Mouse (Mus musculus) heart, embryonic 11.5 days (tissue): ENCODE data around the gene Lnx2. TPM values are rescaled to one million over a fixed set of nuclear protein-coding genes. Genes with fewer than 3 reads are reported as not detected.

ENCODE experiments used
- ATAC-seq: fragments of 200-750 bp; cut with Nextera tagmentation; replicated peaks from 2 replicates; pipeline ENCODE4 v1.8.0; 2017; ENCODE audit warnings: moderate library complexity; ENCODE audit not compliant: insufficient number of reproducible peaks, low FRiP score, low TSS enrichment
- H3K27ac ChIP-seq: fragments of 300-500 bp; sonication (generic); 2 replicates; pipeline ENCODE4 v1.5.1; 2014; ENCODE audit warnings: mild to moderate bottlenecking, low read depth, low read length
- H3K27me3 ChIP-seq: fragments of 300-500 bp; sonication (generic); 2 replicates; pipeline ENCODE4 v1.6.1; 2014; ENCODE audit warnings: mild to moderate bottlenecking, low read length, mixed read lengths; ENCODE audit not compliant: control insufficient read depth, insufficient read depth
- H3K36me3 ChIP-seq: fragments of 300-500 bp; sonication (generic); 2 replicates; pipeline ENCODE4 v1.6.1; 2014; ENCODE audit warnings: mild to moderate bottlenecking, low read length, moderate library complexity, mixed read lengths; ENCODE audit not compliant: control insufficient read depth, insufficient read depth
- H3K4me1 ChIP-seq: fragments of 300-500 bp; sonication (generic); 2 replicates; pipeline ENCODE4 v1.6.1; 2014; ENCODE audit warnings: low read length; ENCODE audit not compliant: control insufficient read depth, insufficient read depth
- H3K4me2 ChIP-seq: fragments of 300-500 bp; sonication (generic); 2 replicates; pipeline ENCODE4 v1.6.1; 2014; ENCODE audit warnings: mild to moderate bottlenecking, moderate library complexity
- H3K4me3 ChIP-seq: fragments of 300-500 bp; sonication (generic); 2 replicates; pipeline ENCODE4 v1.5.1; 2014; ENCODE audit warnings: low read depth, low read length
- H3K9ac ChIP-seq: fragments of 300-500 bp; sonication (generic); 2 replicates; pipeline ENCODE4 v1.6.1; 2014; ENCODE audit warnings: mild to moderate bottlenecking, low read depth, low read length, moderate library complexity
- H3K9me3 ChIP-seq: fragments of 300-500 bp; sonication (generic); replicated peaks from 2 replicates; pipeline ENCODE4 v1.6.1; 2016; ENCODE audit warnings: low read length; ENCODE audit not compliant: control insufficient read depth
- WGBS: fragments of 180-500 bp; shearing (Covaris S2); extraction: QIAGEN DNeasy Blood & Tissue Kit; methylation state at CpG from one replicate; pipeline ENCODE4 v1.1.7; 2014; ENCODE audit not compliant: insufficient replicate concordance; 5-methylcytosine and 5-hydroxymethylcytosine counted together
- polyA plus RNA-seq: library from polyadenylated mRNA; unstranded; fragments of >200 nt; fragmentation: Nextera tagmentation; extraction: Ambion mirVana; gene quantifications from 2 replicates; pipeline ENCODE4 v1.2.1, GENCODE M21; 2014

The Lnx2 gene
- polyA plus RNA-seq, 1 experiment from 2014 or later = 9.4 TPM

DNA sequence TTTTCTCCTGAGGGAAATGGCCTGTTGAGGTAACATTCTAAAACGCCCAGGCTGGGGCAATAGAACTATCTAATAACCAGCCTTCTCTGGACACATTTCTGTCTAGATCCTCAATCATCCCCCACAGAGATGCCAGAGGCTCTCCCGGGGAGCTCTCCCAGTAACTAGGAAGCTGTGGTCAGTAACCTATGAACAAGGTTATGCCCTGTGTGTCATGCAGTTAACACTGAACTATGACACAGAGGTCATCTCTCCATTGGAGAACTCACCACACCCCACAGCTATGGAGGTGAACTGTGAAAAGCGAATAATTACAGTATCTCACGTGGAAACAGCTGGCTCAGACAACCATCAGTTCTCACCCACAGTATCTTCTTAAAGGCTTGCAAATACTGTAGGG is 4.5 kb downstream of the Lnx2 start:
- no peak for ATAC-seq
- no peak overlapping the region for H3K27ac ChIP-seq
- H3K4me3 ChIP-seq = no peak overlapping the region
- H3K9ac ChIP-seq = no peak overlapping the region
- WGBS = 57% methylated on average over 4 of the region's 4 CpGs
- no peaks in the 10 kb centered on the region for H3K36me3 ChIP-seq
- no peaks in the 10 kb centered on the region for H3K27me3 ChIP-seq
- H3K9me3 ChIP-seq = no peaks in the 10 kb centered on the region
- H3K4me2 ChIP-seq = no peak overlapping the region
- H3K4me1 ChIP-seq = peaks cover 36% of the 10 kb centered on the region

DNA sequence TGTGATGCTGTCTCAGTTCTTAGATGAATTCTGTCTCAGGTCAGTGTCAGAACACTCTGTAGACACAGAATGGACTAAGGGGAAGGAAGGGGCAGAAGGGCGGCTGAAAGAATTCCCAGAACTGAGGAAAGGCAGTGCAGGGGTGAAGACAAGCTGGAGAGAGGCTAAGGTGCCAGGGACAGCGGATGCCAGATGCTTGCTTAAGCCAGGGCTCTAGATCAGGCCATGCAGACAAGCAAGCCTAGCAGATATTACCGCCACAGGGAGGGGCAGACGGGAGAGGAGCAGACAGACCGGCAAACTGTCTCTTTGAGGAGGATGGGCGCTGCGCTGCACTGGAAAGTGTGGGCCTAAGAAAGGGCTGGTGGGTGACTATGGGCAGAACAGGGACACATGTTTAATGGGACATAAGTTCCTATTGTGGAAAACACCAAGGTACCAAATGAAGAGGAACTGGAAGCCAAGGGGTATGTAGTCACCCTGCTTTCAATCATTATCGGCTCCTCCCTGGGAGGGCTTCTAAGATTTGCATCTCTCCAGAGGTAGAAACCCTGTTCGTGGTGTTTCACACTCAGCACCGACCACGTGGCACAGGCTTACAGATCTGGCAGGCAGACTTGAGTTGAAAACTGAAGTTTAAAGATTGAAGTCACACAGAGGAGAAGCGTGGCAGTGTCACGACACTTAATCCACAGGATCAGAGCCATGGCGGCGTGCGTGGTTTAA is 5.4 kb downstream of the Lnx2 start:
- Histone ChIP-seq H3K4me2 (no peak overlapping the region; the same call in 1 of the 2 replicates), H3K36me3 (no peaks in the 10 kb centered on the region), H3K4me1 (peaks cover 36% of the 10 kb centered on the region), H3K9me3 (no peaks in the 10 kb centered on the region), H3K27me3 (no peaks in the 10 kb centered on the region), H3K9ac (peak overlapping the region; percentile 28; the same call in 1 of the 2 replicates), H3K4me3 (no peak overlapping the region), H3K27ac (peak overlapping the region; percentile 2; the same call in 1 of the 2 replicates)
- no peak for ATAC-seq
- WGBS = 58% methylated on average over 16 of the region's 16 CpGs

DNA sequence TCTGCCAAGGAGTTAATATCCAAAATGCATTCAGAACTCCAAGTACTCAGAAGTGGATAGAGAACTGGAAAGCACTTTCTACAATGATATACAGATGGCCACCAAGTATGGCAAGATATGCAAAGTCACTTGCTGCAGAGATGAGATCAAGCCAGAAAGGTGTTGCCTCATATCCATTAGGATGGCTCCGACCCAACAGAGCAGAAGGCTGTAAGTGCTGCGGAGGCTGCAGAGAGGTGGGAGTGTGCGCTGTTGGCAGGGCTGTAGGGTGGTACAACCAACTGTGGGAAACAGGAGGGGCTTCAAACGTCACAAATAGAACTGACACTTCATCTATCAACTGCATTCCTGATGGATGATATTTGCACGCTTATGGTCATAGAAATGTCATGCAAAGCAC is 7.5 kb downstream of the Lnx2 start:
- Histone ChIP-seq H3K4me3 (no peak overlapping the region), H3K9me3 (no peaks in the 10 kb centered on the region), H3K4me2 (no peak overlapping the region), H3K4me1 (peaks cover 28% of the 10 kb centered on the region), H3K27me3 (no peaks in the 10 kb centered on the region), H3K27ac (no peak overlapping the region), H3K9ac (no peak overlapping the region), H3K36me3 (no peaks in the 10 kb centered on the region)
- WGBS = 58% methylated on average over 5 of the region's 5 CpGs
- ATAC-seq = no peak

DNA sequence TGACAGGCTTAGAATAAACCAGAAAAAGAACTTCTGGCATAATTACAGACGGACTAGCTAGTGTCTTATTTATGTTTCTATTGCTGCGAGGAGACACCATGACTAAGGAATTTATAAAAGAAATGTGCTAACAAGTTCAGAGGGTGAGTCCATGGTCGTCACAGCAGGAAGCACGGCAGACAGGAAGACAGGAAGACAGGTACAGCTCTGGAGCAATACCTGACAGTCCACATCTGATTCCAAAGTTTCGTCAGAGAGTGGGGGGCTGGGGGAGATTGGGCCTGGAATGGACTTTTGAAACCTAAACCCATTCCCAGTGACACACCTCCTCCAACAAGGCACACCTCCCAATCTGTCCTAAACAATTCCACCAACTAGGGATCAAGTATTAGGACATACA is 9.4 kb downstream of the Lnx2 start:
- 66% methylated on average over 5 of the region's 5 CpGs for WGBS
- H3K9me3 ChIP-seq = no peaks in the 10 kb centered on the region
- H3K9ac ChIP-seq = no peak overlapping the region
- ATAC-seq = no peak
- H3K4me2 ChIP-seq = no peak overlapping the region
- H3K27me3 ChIP-seq = no peaks in the 10 kb centered on the region
- no peaks in the 10 kb centered on the region for H3K36me3 ChIP-seq
- H3K4me3 ChIP-seq = no peak overlapping the region
- H3K27ac ChIP-seq = no peak overlapping the region
- H3K4me1 ChIP-seq = peaks cover 28% of the 10 kb centered on the region

GRCm38 (mm10) chr5:147066129-147066528 is 10.3 kb downstream of the Lnx2 start:
- no peak for ATAC-seq
- H3K4me1 ChIP-seq = peaks cover 25% of the 10 kb centered on the region

GRCm38 (mm10) chr5:147063215-147063661 is 13.1 kb downstream of the Lnx2 start:
- ATAC-seq = no peak
- Histone ChIP-seq H3K36me3 (no peaks in the 10 kb centered on the region), H3K4me1 (peaks cover 8% of the 10 kb centered on the region), H3K4me3 (no peak overlapping the region), H3K27ac (no peak overlapping the region), H3K4me2 (no peak overlapping the region), H3K27me3 (no peaks in the 10 kb centered on the region), H3K9me3 (no peaks in the 10 kb centered on the region), H3K9ac (no peak overlapping the region)
- WGBS = 39% methylated on average over 8 of the region's 8 CpGs

More at GRCm38 (mm10) chr5:147066129-147066528, 10.3 kb downstream of the Lnx2 start:
- WGBS = 55% methylated on average over 4 of the region's 4 CpGs
- H3K9me3 ChIP-seq = no peaks in the 10 kb centered on the region
- H3K36me3 ChIP-seq = no peaks in the 10 kb centered on the region
- no peaks in the 10 kb centered on the region for H3K27me3 ChIP-seq
- H3K4me2 ChIP-seq = no peak overlapping the region
- no peak overlapping the region for H3K9ac ChIP-seq
- H3K27ac ChIP-seq = no peak overlapping the region
- no peak overlapping the region for H3K4me3 ChIP-seq

- 84% methylated on average over 2 of the region's 2 CpGs for WGBS
- ATAC-seq = no peak
- no peaks in the 10 kb centered on the region for H3K9me3 ChIP-seq
- H3K4me1 ChIP-seq = peaks cover 8% of the 10 kb centered on the region
- H3K9ac ChIP-seq = no peak overlapping the region
- no peak overlapping the region for H3K27ac ChIP-seq
- H3K4me2 ChIP-seq = no peak overlapping the region
- H3K27me3 ChIP-seq = no peaks in the 10 kb centered on the region
- H3K36me3 ChIP-seq = no peaks in the 10 kb centered on the region
- H3K4me3 ChIP-seq = no peak overlapping the region
Measured at GRCm38 (mm10) chr5:147060024-147060423, 16.4 kb downstream of the Lnx2 start.

DNA sequence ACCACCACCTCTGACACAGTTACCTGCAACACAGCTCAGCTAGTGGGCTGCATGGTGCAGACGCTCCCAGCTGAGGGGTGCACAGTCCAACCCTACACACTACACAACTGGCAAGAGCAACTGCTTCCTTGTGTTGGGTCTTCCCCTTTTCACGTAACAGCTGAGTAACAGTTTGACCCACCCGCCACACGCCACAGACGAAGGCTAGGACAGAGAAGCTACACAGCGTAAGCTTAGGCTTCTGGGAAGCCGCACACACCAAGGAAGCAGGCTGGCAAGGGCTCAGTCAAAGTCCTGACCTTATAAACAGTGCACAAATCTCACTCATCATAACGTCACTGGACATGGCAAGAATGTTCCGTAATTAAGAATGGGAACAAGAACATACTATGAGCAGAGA is 17.1 kb downstream of the Lnx2 start:
- WGBS = 86% methylated on average over 9 of the region's 9 CpGs
- H3K27ac ChIP-seq = no peak overlapping the region
- H3K9ac ChIP-seq = no peak overlapping the region
- H3K4me1 ChIP-seq = peaks cover 8% of the 10 kb centered on the region
- H3K27me3 ChIP-seq = no peaks in the 10 kb centered on the region
- H3K9me3 ChIP-seq = no peaks in the 10 kb centered on the region
- no peak overlapping the region for H3K4me3 ChIP-seq
- no peaks in the 10 kb centered on the region for H3K36me3 ChIP-seq
- no peak overlapping the region for H3K4me2 ChIP-seq
- ATAC-seq = no peak

DNA sequence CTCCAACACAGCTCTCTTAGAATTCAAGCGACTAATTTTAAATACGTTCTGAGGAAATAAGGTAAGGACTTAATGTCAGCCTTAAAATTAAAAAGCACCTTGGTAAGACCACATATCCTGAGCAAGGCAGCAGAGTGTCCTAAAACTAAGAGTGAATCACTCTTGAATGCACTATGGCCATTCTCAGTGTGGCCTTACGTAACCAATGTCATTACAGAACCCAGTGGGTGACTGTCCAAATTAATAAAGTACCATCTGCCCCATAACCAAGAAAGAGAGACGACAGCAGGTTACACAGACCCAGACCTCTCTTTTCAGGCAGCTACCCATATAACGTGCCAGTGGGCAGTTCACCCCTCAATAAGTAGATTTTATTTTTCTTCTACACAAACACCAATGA is 17.7 kb downstream of the Lnx2 start:
- Histone ChIP-seq H3K4me1 (peaks cover 6% of the 10 kb centered on the region), H3K36me3 (no peaks in the 10 kb centered on the region), H3K27me3 (no peaks in the 10 kb centered on the region), H3K27ac (no peak overlapping the region), H3K4me3 (no peak overlapping the region), H3K9ac (no peak overlapping the region), H3K4me2 (no peak overlapping the region), H3K9me3 (no peaks in the 10 kb centered on the region)
- no peak for ATAC-seq
- 87% methylated on average over 5 of the region's 5 CpGs for WGBS
